Mouse (Mus musculus) hindbrain, embryonic 13.5 days (tissue): ENCODE measurements around the gene Pde10a. TPM values are rescaled to one million over a fixed set of nuclear protein-coding genes. Genes with fewer than 3 reads are reported as not detected.

Source experiments
- ATAC-seq: fragments of 200-750 bp; cut with Nextera tagmentation; 2 replicates; pipeline ENCODE4 v1.8.0; 2017; ENCODE audit warnings: moderate TSS enrichment; ENCODE audit not compliant: low FRiP score
- H3K27ac ChIP-seq: fragments of 300-500 bp; sonication (generic); 2 replicates; pipeline ENCODE4 v1.5.1; 2015; ENCODE audit warnings: inconsistent platforms, mild to moderate bottlenecking, moderate library complexity
- H3K27me3 ChIP-seq: fragments of 300-500 bp; sonication (generic); 2 replicates; pipeline ENCODE4 v1.6.1; 2015; ENCODE audit warnings: mild to moderate bottlenecking, inconsistent platforms
- H3K36me3 ChIP-seq: fragments of 300-500 bp; sonication (generic); 2 replicates; pipeline ENCODE4 v1.6.1; 2015; ENCODE audit warnings: mild to moderate bottlenecking, inconsistent platforms
- H3K4me1 ChIP-seq: fragments of 300-500 bp; sonication (generic); replicated peaks from 2 replicates; pipeline ENCODE4 v1.6.1; 2015; ENCODE audit warnings: inconsistent platforms
- H3K4me2 ChIP-seq: fragments of 300-500 bp; sonication (generic); 2 replicates; pipeline ENCODE4 v1.6.1; 2015; ENCODE audit warnings: inconsistent platforms, mild to moderate bottlenecking, moderate library complexity
- H3K4me3 ChIP-seq: fragments of 300-500 bp; sonication (generic); 2 replicates; pipeline ENCODE4 v1.5.1; 2015; ENCODE audit warnings: mild to moderate bottlenecking, inconsistent platforms
- H3K9ac ChIP-seq: fragments of 300-500 bp; sonication (generic); 2 replicates; pipeline ENCODE4 v1.6.1; 2015; ENCODE audit warnings: mild to moderate bottlenecking, inconsistent platforms
- H3K9me3 ChIP-seq: fragments of 300-500 bp; sonication (generic); 2 replicates; pipeline ENCODE4 v1.6.1; 2016; ENCODE audit warnings: inconsistent platforms
- whole genome bisulfite sequencing: fragments of 180-500 bp; shearing (Covaris S2); methylation state at CpG from one replicate; pipeline ENCODE4 v1.1.7; 2015; 5-methylcytosine and 5-hydroxymethylcytosine counted together
- polyA plus RNA-seq: library from polyadenylated mRNA; unstranded; fragments of >200 nt; fragmentation: Nextera tagmentation; extraction: Ambion mirVana; gene quantifications from 2 replicates; pipeline ENCODE4 v1.2.1, GENCODE M21; 2015

Pde10a gene
- polyA plus RNA-seq, 1 experiment from 2014 or later: 14.5 TPM

GRCm38 (mm10) chr17:8958125-8958524 is 433.0 kb downstream of the Pde10a start:
- 86% methylated on average over 6 of the region's 6 CpGs for WGBS
- H3K9me3 ChIP-seq: no peaks in the 10 kb centered on the region
- H3K27ac ChIP-seq: no peak overlapping the region
- H3K36me3 ChIP-seq: peaks cover 57% of the 10 kb centered on the region
- peaks cover 9% of the 10 kb centered on the region for H3K4me1 ChIP-seq
- no peak overlapping the region for H3K4me3 ChIP-seq
- no peak overlapping the region for H3K9ac ChIP-seq
- no peak for ATAC-seq
- no peaks in the 10 kb centered on the region for H3K27me3 ChIP-seq
- no peak overlapping the region for H3K4me2 ChIP-seq

GRCm38 (mm10) chr17:8960386-8960785 is 435.2 kb downstream of the Pde10a start:
- 67% methylated on average over 4 of the region's 4 CpGs for WGBS
- Histone ChIP-seq H3K27me3 (no peaks in the 10 kb centered on the region), H3K4me2 (no peak overlapping the region), H3K36me3 (peaks cover 48% of the 10 kb centered on the region), H3K4me3 (no peak overlapping the region), H3K4me1 (peaks cover 9% of the 10 kb centered on the region), H3K9ac (no peak overlapping the region), H3K9me3 (no peaks in the 10 kb centered on the region), H3K27ac (no peak overlapping the region)
- ATAC-seq: no peak

- WGBS: 65% methylated on average over 5 of the region's 5 CpGs
- Histone ChIP-seq H3K27me3 (no peaks in the 10 kb centered on the region), H3K36me3 (peaks cover 48% of the 10 kb centered on the region), H3K9me3 (no peaks in the 10 kb centered on the region), H3K4me3 (no peak overlapping the region), H3K4me2 (no peak overlapping the region), H3K27ac (no peak overlapping the region), H3K9ac (no peak overlapping the region), H3K4me1 (peaks cover 9% of the 10 kb centered on the region)
- ATAC-seq: no peak
These were observed 435.9 kb downstream of the Pde10a start for GRCm38 (mm10) chr17:8961097-8961496.

- Histone ChIP-seq H3K27me3 (no peaks in the 10 kb centered on the region), H3K4me1 (peaks cover 9% of the 10 kb centered on the region), H3K4me3 (no peak overlapping the region), H3K9ac (no peak overlapping the region), H3K27ac (0 out of 2 replicates have a peak overlapping the region, but pooled peaks have one; percentile 23), H3K9me3 (no peaks in the 10 kb centered on the region), H3K36me3 (peaks cover 49% of the 10 kb centered on the region), H3K4me2 (no peak overlapping the region)
- ATAC-seq: peak; percentile 43; the same call in 1 of the 2 replicates
- 27% methylated on average over 14 of the region's 14 CpGs for WGBS
These were observed 436.5 kb downstream of the Pde10a start for GRCm38 (mm10) chr17:8961644-8962043.

GRCm38 (mm10) chr17:8965177-8965576 is 440.0 kb downstream of the Pde10a start:
- H3K4me3 ChIP-seq: no peak overlapping the region
- H3K9ac ChIP-seq: no peak overlapping the region
- H3K27me3 ChIP-seq: no peaks in the 10 kb centered on the region
- H3K4me2 ChIP-seq: no peak overlapping the region
- WGBS: 93% methylated on average over 6 of the region's 6 CpGs
- no peak overlapping the region for H3K27ac ChIP-seq
- no peak for ATAC-seq
- no peaks in the 10 kb centered on the region for H3K9me3 ChIP-seq
- peaks cover 9% of the 10 kb centered on the region for H3K4me1 ChIP-seq
- peaks cover 69% of the 10 kb centered on the region for H3K36me3 ChIP-seq

- Histone ChIP-seq H3K9me3 (no peaks in the 10 kb centered on the region), H3K4me1 (peaks cover 27% of the 10 kb centered on the region), H3K27me3 (no peaks in the 10 kb centered on the region), H3K4me2 (no peak overlapping the region), H3K27ac (no peak overlapping the region), H3K36me3 (peaks cover 56% of the 10 kb centered on the region), H3K9ac (no peak overlapping the region), H3K4me3 (no peak overlapping the region)
- WGBS: 21% methylated on average over 12 of the region's 12 CpGs
- ATAC-seq: no peak
These were observed 447.1 kb downstream of the Pde10a start for GRCm38 (mm10) chr17:8972152-8972854.

GRCm38 (mm10) chr17:8973331-8973730 is 448.2 kb downstream of the Pde10a start:
- no peak overlapping the region for H3K4me3 ChIP-seq
- H3K9ac ChIP-seq: no peak overlapping the region
- WGBS: 68% methylated on average over 5 of the region's 5 CpGs
- no peaks in the 10 kb centered on the region for H3K27me3 ChIP-seq
- peaks cover 51% of the 10 kb centered on the region for H3K36me3 ChIP-seq
- H3K9me3 ChIP-seq: no peaks in the 10 kb centered on the region
- ATAC-seq: no peak
- peaks cover 27% of the 10 kb centered on the region for H3K4me1 ChIP-seq
- no peak overlapping the region for H3K27ac ChIP-seq
- H3K4me2 ChIP-seq: no peak overlapping the region

- Histone ChIP-seq H3K27me3 (no peaks in the 10 kb centered on the region), H3K4me3 (no peak overlapping the region), H3K4me2 (no peak overlapping the region), H3K36me3 (peaks cover 50% of the 10 kb centered on the region), H3K9me3 (no peaks in the 10 kb centered on the region), H3K4me1 (peaks cover 27% of the 10 kb centered on the region), H3K9ac (no peak overlapping the region), H3K27ac (no peak overlapping the region)
- ATAC-seq: 0 out of 2 replicates have a peak, but pooled peaks have one; percentile 17
- WGBS: 51% methylated on average over 7 of the region's 7 CpGs
These were observed 449.3 kb downstream of the Pde10a start for GRCm38 (mm10) chr17:8974423-8974822.

- Histone ChIP-seq H3K9ac (no peak overlapping the region), H3K4me3 (no peak overlapping the region), H3K27me3 (no peaks in the 10 kb centered on the region), H3K4me2 (no peak overlapping the region), H3K4me1 (peaks cover 27% of the 10 kb centered on the region), H3K9me3 (no peaks in the 10 kb centered on the region), H3K27ac (no peak overlapping the region), H3K36me3 (peaks cover 50% of the 10 kb centered on the region)
- 0 out of 2 replicates have a peak, but pooled peaks have one; percentile 13 for ATAC-seq
- 54% methylated on average over 6 of the region's 6 CpGs for WGBS
These were observed 449.7 kb downstream of the Pde10a start for GRCm38 (mm10) chr17:8974823-8975397.

- Histone ChIP-seq H3K27ac (no peak overlapping the region), H3K27me3 (no peaks in the 10 kb centered on the region), H3K4me2 (no peak overlapping the region), H3K36me3 (peaks cover 59% of the 10 kb centered on the region), H3K4me1 (peaks cover 19% of the 10 kb centered on the region), H3K9me3 (no peaks in the 10 kb centered on the region), H3K9ac (no peak overlapping the region), H3K4me3 (no peak overlapping the region)
- no peak for ATAC-seq
- WGBS: 91% methylated on average over 6 of the region's 6 CpGs
These were observed 451.6 kb downstream of the Pde10a start for GRCm38 (mm10) chr17:8976745-8977144.

GRCm38 (mm10) chr17:8977271-8977670 is 452.1 kb downstream of the Pde10a start:
- Histone ChIP-seq H3K4me1 (peaks cover 14% of the 10 kb centered on the region), H3K27me3 (no peaks in the 10 kb centered on the region), H3K4me2 (no peak overlapping the region), H3K27ac (no peak overlapping the region), H3K4me3 (no peak overlapping the region), H3K9ac (no peak overlapping the region), H3K36me3 (peaks cover 64% of the 10 kb centered on the region), H3K9me3 (no peaks in the 10 kb centered on the region)
- 90% methylated on average over 2 of the region's 2 CpGs for WGBS
- no peak for ATAC-seq

- Histone ChIP-seq H3K9me3 (no peaks in the 10 kb centered on the region), H3K36me3 (peaks cover 44% of the 10 kb centered on the region), H3K4me3 (no peak overlapping the region), H3K4me2 (no peak overlapping the region), H3K27ac (no peak overlapping the region), H3K27me3 (no peaks in the 10 kb centered on the region), H3K4me1 (peaks cover 19% of the 10 kb centered on the region), H3K9ac (no peak overlapping the region)
- WGBS: 82% methylated on average over 2 of the region's 2 CpGs
- no peak for ATAC-seq
These were observed 458.4 kb downstream of the Pde10a start for GRCm38 (mm10) chr17:8983576-8983975.

- no peak overlapping the region for H3K27ac ChIP-seq
- no peaks in the 10 kb centered on the region for H3K27me3 ChIP-seq
- H3K4me1 ChIP-seq: peaks cover 28% of the 10 kb centered on the region
- H3K36me3 ChIP-seq: peaks cover 28% of the 10 kb centered on the region
- H3K4me3 ChIP-seq: no peak overlapping the region
- WGBS: 45% methylated on average over 5 of the region's 5 CpGs
- H3K9ac ChIP-seq: no peak overlapping the region; the same call in 1 of the 2 replicates
- no peaks in the 10 kb centered on the region for H3K9me3 ChIP-seq
- ATAC-seq: no peak
- H3K4me2 ChIP-seq: no peak overlapping the region
These were observed 460.5 kb downstream of the Pde10a start for GRCm38 (mm10) chr17:8985714-8986113.
